Mouse (Mus musculus) retina, postnatal 1 day (tissue): ENCODE data around the gene Car5a.

Experiments
- DNase-seq: peaks from one replicate; pipeline ENCODE4 v3.0.0-alpha.2; 2012

Car5a gene

GRCm38 (mm10) chr8:121932668-121933520, 11.8 kb downstream of the Car5a start:
- DNase-seq, result no peak

GRCm38 (mm10) chr8:121932026-121932667, 12.6 kb downstream of the Car5a start:
- DNase-seq, result no peak

- DNase-seq, result no peak
Measured at GRCm38 (mm10) chr8:121931571-121931970, 13.1 kb downstream of the Car5a start.

- no peak for DNase-seq
Measured at GRCm38 (mm10) chr8:121930047-121930446, 14.7 kb downstream of the Car5a start.

GRCm38 (mm10) chr8:121927316-121927715, 17.4 kb downstream of the Car5a start:
- peak; percentile 64 for DNase-seq

- DNase-seq, result no peak
Measured at GRCm38 (mm10) chr8:121926266-121926665, 18.4 kb downstream of the Car5a start.

- peak; percentile 87 for DNase-seq
Measured at GRCm38 (mm10) chr8:121925624-121926023, 19.1 kb downstream of the Car5a start.

GRCm38 (mm10) chr8:121924681-121925080, 20.0 kb downstream of the Car5a start:
- DNase-seq, result no peak

- no peak for DNase-seq
Measured at GRCm38 (mm10) chr8:121922101-121922500, 22.6 kb downstream of the Car5a start.

GRCm38 (mm10) chr8:121921582-121921981, 23.1 kb downstream of the Car5a start:
- no peak for DNase-seq

- DNase-seq, result peak; percentile 17
Measured at GRCm38 (mm10) chr8:121919731-121920130, 25.0 kb downstream of the Car5a start.

- DNase-seq, result no peak
Measured at GRCm38 (mm10) chr8:121919158-121919557, 25.5 kb downstream of the Car5a start.

- no peak for DNase-seq
Measured at GRCm38 (mm10) chr8:121913378-121913777, 31.3 kb downstream of the Car5a start.

- no peak for DNase-seq
Measured at GRCm38 (mm10) chr8:121912831-121913230, 31.9 kb downstream of the Car5a start.

GRCm38 (mm10) chr8:121911987-121912386, 32.7 kb downstream of the Car5a start:
- no peak for DNase-seq

- DNase-seq, result no peak
Measured at GRCm38 (mm10) chr8:121911400-121911799, 33.3 kb downstream of the Car5a start.

- peak; percentile 89 for DNase-seq
Measured at GRCm38 (mm10) chr8:121909663-121910062, 35.0 kb downstream of the Car5a start.

GRCm38 (mm10) chr8:121909148-121909541, 35.6 kb downstream of the Car5a start:
- DNase-seq, result no peak

- DNase-seq, result no peak
Measured at GRCm38 (mm10) chr8:121908378-121909147, 36.1 kb downstream of the Car5a start.

- DNase-seq, result peak; percentile 98
Measured at GRCm38 (mm10) chr8:121907587-121908248, 37.0 kb downstream of the Car5a start, which contains the start of gene Slc7a5. Gene Slc7a5, minus strand, starts transcription at chr8:121907694.

- peak; percentile 69 for DNase-seq
Measured at GRCm38 (mm10) chr8:121906542-121907512, 37.9 kb downstream of the Car5a start.
